Mouse (Mus musculus) midbrain, postnatal 0 days (tissue): ENCODE results near the gene Plac1. TPM values are rescaled to one million over a fixed set of nuclear protein-coding genes. Genes with fewer than 3 reads are reported as not detected.
"Not testable (repeated sequence)": the region's sequence is repeated elsewhere in the genome, so short reads cannot be mapped to it uniquely, and the experiment has no call there.

Source experiments
- ATAC-seq: fragments of 200-750 bp; cut with Nextera tagmentation; 2 replicates; pipeline ENCODE4 v1.8.0; 2017; ENCODE audit warnings: moderate number of reproducible peaks, mild to moderate bottlenecking, moderate TSS enrichment, moderate library complexity; ENCODE audit not compliant: low FRiP score
- DNase-seq: peaks from one replicate; pipeline ENCODE4 v3.0.0-alpha.2; 2015; ENCODE audit warnings: low spot score
- H3K27ac ChIP-seq: fragments of 300-500 bp; sonication (generic); 2 replicates; pipeline ENCODE4 v1.5.1; 2014; ENCODE audit warnings: low read depth, mild to moderate bottlenecking, low read length, mixed read lengths
- H3K27me3 ChIP-seq: fragments of 300-500 bp; sonication (generic); 2 replicates; pipeline ENCODE4 v1.6.1; 2014; ENCODE audit warnings: low read length, control low read depth, mixed read lengths; ENCODE audit not compliant: insufficient read depth
- H3K36me3 ChIP-seq: fragments of 300-500 bp; sonication (generic); 2 replicates; pipeline ENCODE4 v1.6.1; 2014; ENCODE audit warnings: low read length, control low read depth, mixed read lengths; ENCODE audit not compliant: insufficient read depth
- H3K4me1 ChIP-seq: fragments of 300-500 bp; sonication (generic); 2 replicates; pipeline ENCODE4 v1.6.1; 2014; ENCODE audit warnings: mild to moderate bottlenecking, control low read depth, antibody characterized with exemption, low read length, mixed read lengths; ENCODE audit not compliant: insufficient read depth
- H3K4me2 ChIP-seq: fragments of 300-500 bp; sonication (generic); 2 replicates; pipeline ENCODE4 v1.6.1; 2014; ENCODE audit warnings: low read depth, mild to moderate bottlenecking, low read length, mixed read lengths; ENCODE audit not compliant: poor library complexity, severe bottlenecking
- H3K4me3 ChIP-seq: fragments of 300-500 bp; sonication (generic); 2 replicates; pipeline ENCODE4 v1.5.1; 2014; ENCODE audit warnings: low read depth, mild to moderate bottlenecking, low read length, moderate library complexity
- H3K9ac ChIP-seq: fragments of 300-500 bp; sonication (generic); replicated peaks from 2 replicates; pipeline ENCODE4 v1.6.1; 2014; ENCODE audit warnings: mild to moderate bottlenecking, low read length, moderate library complexity, mixed read lengths; ENCODE audit not compliant: poor library complexity, severe bottlenecking
- H3K9me3 ChIP-seq: fragments of 300-500 bp; sonication (generic); 2 replicates; pipeline ENCODE4 v1.6.1; 2016; ENCODE audit warnings: low read length, control low read depth
- CTCF ChIP-seq: IDR thresholded peaks from 2 replicates; pipeline ENCODE4 v1.5.1; 2016; ENCODE audit warnings: antibody characterized with exemption, mild to moderate bottlenecking
- WGBS: fragments of 180-500 bp; shearing (Covaris S2); extraction: QIAGEN DNeasy Blood & Tissue Kit; methylation state at CpG from one replicate; pipeline ENCODE4 v1.1.7; 2014; 5-methylcytosine and 5-hydroxymethylcytosine counted together
- polyA plus RNA-seq: library from polyadenylated mRNA; unstranded; fragments of >200 nt; fragmentation: Nextera tagmentation; extraction: Ambion mirVana; gene quantifications from 2 replicates; pipeline ENCODE4 v1.2.1, GENCODE M21; 2015
- total RNA-seq: library from RNA; depleted of rRNA; stranded (reverse); fragments of >200 nt; gene quantifications from 2 replicates; pipeline ENCODE4 v1.2.3, GENCODE M21; 2014; rRNA removed

Plac1 gene
- total RNA-seq, result not detected in 2 replicates
- 0.25 and 0.38 TPM in 2 replicates for polyA plus RNA-seq

GRCm38 (mm10) chrX:53240011-53240410 is at the start of gene Plac1:
TSS of gene Plac1 (minus strand) at chrX:53240111.
- ATAC-seq, result no peak
- Histone ChIP-seq H3K4me1 (no peaks in the 10 kb centered on the region), H3K27ac (no peak within 1 kb of the TSS), H3K36me3 (no peaks in the 10 kb centered on the region), H3K9me3 (no peaks in the 10 kb centered on the region), H3K27me3 (no peaks in the 10 kb centered on the region), H3K4me2 (no peak within 1 kb of the TSS), H3K4me3 (no peak within 1 kb of the TSS), H3K9ac (no peak within 1 kb of the TSS)
- no peak for DNase-seq
- no peak for TF ChIP-seq CTCF
- 78% methylated on average over 4 of the region's 4 CpGs for WGBS

GRCm38 (mm10) chrX:53287924-53288323 is 48.0 kb upstream of the Plac1 start:
- TF ChIP-seq CTCF, result no peak
- Histone ChIP-seq H3K27me3 (no peaks in the 10 kb centered on the region), H3K9ac (no peak overlapping the region), H3K4me2 (no peak overlapping the region), H3K27ac (no peak overlapping the region), H3K9me3 (no peaks in the 10 kb centered on the region), H3K4me3 (no peak overlapping the region), H3K4me1 (no peaks in the 10 kb centered on the region), H3K36me3 (no peaks in the 10 kb centered on the region)
- ATAC-seq (no peak), DNase-seq (no peak)
- 81% methylated on average over 5 of the region's 5 CpGs for WGBS

GRCm38 (mm10) chrX:53273124-53273523 is 33.2 kb upstream of the Plac1 start, which contains the start of gene Fam122c:
TSS of gene Fam122c (plus strand) at chrX:53273424.
- H3K36me3 ChIP-seq, result no peaks in the 10 kb centered on the region
- no peak within 1 kb of the TSS for H3K9ac ChIP-seq
- WGBS, result 57% methylated on average over 1 of the region's 1 CpGs
- no peak for DNase-seq
- no peaks in the 10 kb centered on the region for H3K9me3 ChIP-seq
- TF ChIP-seq CTCF, result no peak
- no peak within 1 kb of the TSS for H3K4me3 ChIP-seq
- H3K27ac ChIP-seq, result no peak within 1 kb of the TSS
- ATAC-seq, result no peak
- no peak within 1 kb of the TSS for H3K4me2 ChIP-seq
- H3K4me1 ChIP-seq, result no peaks in the 10 kb centered on the region
- no peaks in the 10 kb centered on the region for H3K27me3 ChIP-seq

GRCm38 (mm10) chrX:53271628-53272027 is 31.7 kb upstream of the Plac1 start:
- DNase-seq, H3K9ac ChIP-seq, H3K9me3 ChIP-seq, H3K36me3 ChIP-seq, H3K27ac ChIP-seq, H3K4me2 ChIP-seq, H3K4me3 ChIP-seq, H3K27me3 ChIP-seq, H3K4me1 ChIP-seq, ATAC-seq: not testable (repeated sequence)
- WGBS, result 83% methylated on average over 2 of the region's 3 CpGs

- ATAC-seq (no peak), DNase-seq (no peak)
- 23% methylated on average over 10 of the region's 10 CpGs for WGBS
- Histone ChIP-seq H3K9me3 (no peaks in the 10 kb centered on the region), H3K27me3 (no peaks in the 10 kb centered on the region), H3K9ac (no peak overlapping the region), H3K4me1 (no peaks in the 10 kb centered on the region), H3K4me2 (peak overlapping the region; percentile 37), H3K27ac (no peak overlapping the region), H3K36me3 (no peaks in the 10 kb centered on the region), H3K4me3 (peak overlapping the region; percentile 54)
- no peak for TF ChIP-seq CTCF
These were observed 30.1 kb upstream of the Plac1 start for GRCm38 (mm10) chrX:53270063-53270432.

GRCm38 (mm10) chrX:53269289-53270062 is 29.6 kb upstream of the Plac1 start, which contains the start of gene Fam122b:
TSS of gene Fam122b (minus strand) at chrX:53269805.
- H3K4me3 ChIP-seq, result peak within 1 kb of the TSS; percentile 54
- TF ChIP-seq CTCF, result no peak
- peak; percentile 93 for ATAC-seq
- WGBS, result 28% methylated on average over 35 of the region's 40 CpGs
- peak; percentile 95 for DNase-seq
- no peaks in the 10 kb centered on the region for H3K4me1 ChIP-seq
- H3K4me2 ChIP-seq, result peak within 1 kb of the TSS; percentile 68
- H3K36me3 ChIP-seq, result no peaks in the 10 kb centered on the region
- no peak within 1 kb of the TSS for H3K27ac ChIP-seq
- no peaks in the 10 kb centered on the region for H3K27me3 ChIP-seq
- peak within 1 kb of the TSS; percentile 33; the same call in 1 of the 2 replicates for H3K9ac ChIP-seq
- no peaks in the 10 kb centered on the region for H3K9me3 ChIP-seq
